Mouse (Mus musculus): ENCODE data around the gene Rbm26. TPM values are rescaled to one million over a fixed set of nuclear protein-coding genes. Genes with fewer than 3 reads are reported as not detected.

Rbm26 gene
- total and polyA plus RNA-seq, 2 experiments from 2014 or later: 30.6 to 32.9 TPM

DNA sequence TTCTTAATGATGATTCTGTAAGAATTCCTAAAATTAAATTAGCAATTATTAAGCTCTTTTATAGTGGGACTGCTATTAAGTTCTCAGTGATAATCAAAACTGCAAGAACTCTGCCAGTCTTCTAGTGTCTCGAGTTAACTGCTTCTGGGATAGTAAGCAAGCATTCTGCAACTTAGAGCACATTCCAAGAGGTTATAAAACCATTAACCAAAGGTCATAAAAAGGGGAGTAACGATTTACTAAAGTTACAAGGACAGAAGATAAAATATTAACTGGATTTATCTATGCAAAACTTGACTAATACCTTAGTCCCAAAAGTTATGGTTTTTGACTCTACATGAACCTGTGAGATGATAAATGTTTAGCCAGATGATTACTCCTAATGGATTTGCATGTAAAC is 18.6 kb downstream of the Rbm26 start:
- no peaks in the 10 kb centered on the region for H3K4me1 ChIP-seq (ENCODE audit: insufficient read depth, low read length)
- H3K9ac ChIP-seq (replicated peaks; ENCODE audit: low read length): no peak overlapping the region
- WGBS: 82% methylated on average over 2 of the region's 2 CpGs
- H3K36me3 ChIP-seq (ENCODE audit: insufficient read depth, low read length): peaks cover 3% of the 10 kb centered on the region
- no peak for ATAC-seq
- no peak overlapping the region for H3K4me2 ChIP-seq (ENCODE audit: low read depth, low read length)
- no peaks in the 10 kb centered on the region for H3K27me3 ChIP-seq (ENCODE audit: insufficient read depth, low read length)
- H3K9me3 ChIP-seq (ENCODE audit: low read length): no peaks in the 10 kb centered on the region
- DNase-seq (ENCODE audit: low spot score): no peak
- H3K27ac ChIP-seq: no peak overlapping the region
- no peak for TF ChIP-seq CTCF (IDR thresholded peaks at IDR 0.05; ENCODE audit: low read depth)
- H3K4me3 ChIP-seq (ENCODE audit: low read length): no peak overlapping the region

DNA sequence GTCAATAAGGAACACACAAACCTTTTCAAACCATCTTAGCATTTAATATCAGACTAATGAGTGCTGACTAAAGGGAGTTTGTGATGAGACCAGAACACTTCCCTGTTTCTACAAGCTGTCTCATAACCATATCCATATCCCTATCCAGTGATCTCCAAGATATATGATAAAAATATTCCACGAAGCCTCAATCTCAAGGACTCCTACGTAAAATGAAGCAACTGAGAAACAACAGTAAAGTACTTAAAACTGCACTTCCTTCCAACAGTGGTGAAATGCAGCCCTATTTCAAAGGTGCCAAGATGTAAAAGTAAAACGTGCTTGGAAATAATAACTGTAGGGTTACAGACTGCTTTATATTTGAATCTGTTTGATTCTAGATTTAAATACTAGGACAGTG is 43.1 kb downstream of the Rbm26 start:
- H3K9ac ChIP-seq (replicated peaks; ENCODE audit: low read length): no peak overlapping the region
- no peaks in the 10 kb centered on the region for H3K9me3 ChIP-seq (ENCODE audit: low read length)
- DNase-seq (ENCODE audit: low spot score) (no peak), ATAC-seq (no peak)
- H3K4me1 ChIP-seq (ENCODE audit: insufficient read depth, low read length): no peaks in the 10 kb centered on the region
- 94% methylated on average over 3 of the region's 3 CpGs for whole genome bisulfite sequencing
- H3K4me2 ChIP-seq (ENCODE audit: low read depth, low read length): no peak overlapping the region
- no peak for TF ChIP-seq CTCF (IDR thresholded peaks at IDR 0.05; ENCODE audit: low read depth)
- H3K27ac ChIP-seq: no peak overlapping the region
- H3K27me3 ChIP-seq (ENCODE audit: insufficient read depth, low read length): no peaks in the 10 kb centered on the region
- H3K4me3 ChIP-seq (ENCODE audit: low read length): no peak overlapping the region
- H3K36me3 ChIP-seq (ENCODE audit: insufficient read depth, low read length): no peaks in the 10 kb centered on the region

DNA sequence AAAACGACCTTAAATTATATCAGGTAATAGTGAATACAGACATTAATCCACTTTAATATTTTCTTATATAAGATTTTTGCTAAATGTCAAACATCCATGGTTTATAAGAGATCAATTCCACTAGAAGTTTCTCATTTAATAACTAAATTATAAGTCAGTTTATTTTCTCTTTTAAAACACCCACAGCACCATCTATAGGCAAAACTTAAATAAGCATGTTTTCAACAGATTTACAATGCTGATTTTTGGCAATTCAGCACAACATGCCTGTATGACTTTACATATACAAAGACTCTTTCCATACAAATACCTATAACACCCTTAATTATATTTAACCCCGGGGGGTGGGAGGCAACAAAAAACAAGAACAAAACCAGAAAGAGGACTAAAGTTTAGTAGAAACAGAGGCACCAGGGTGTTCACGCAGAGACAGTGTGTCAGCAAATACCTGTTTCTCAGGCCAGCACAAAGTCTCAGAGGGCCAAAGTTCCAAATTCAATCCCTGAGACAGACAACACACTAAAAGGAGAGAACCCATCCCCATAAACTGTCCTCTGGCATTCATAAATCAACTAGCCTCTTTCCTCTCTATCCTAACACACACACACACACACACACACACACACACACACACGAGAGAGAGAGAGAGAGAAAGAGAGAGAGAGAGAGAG is 49.3 kb downstream of the Rbm26 start:
- Histone ChIP-seq H3K4me3 (ENCODE audit: low read length) (no peak overlapping the region), H3K4me1 (ENCODE audit: insufficient read depth, low read length) (no peaks in the 10 kb centered on the region), H3K27ac (no peak overlapping the region), H3K36me3 (ENCODE audit: insufficient read depth, low read length) (peaks cover 8% of the 10 kb centered on the region; the same call in 1 of the 2 replicates), H3K27me3 (ENCODE audit: insufficient read depth, low read length) (no peaks in the 10 kb centered on the region), H3K9ac (replicated peaks; ENCODE audit: low read length) (no peak overlapping the region), H3K4me2 (ENCODE audit: low read depth, low read length) (no peak overlapping the region), H3K9me3 (ENCODE audit: low read length) (no peaks in the 10 kb centered on the region)
- 84% methylated on average over 4 of the region's 4 CpGs for WGBS
- DNase-seq (ENCODE audit: low spot score) (peak; percentile 53), ATAC-seq (no peak)
- peak; percentile 17; the same call in 1 of the 2 replicates for TF ChIP-seq CTCF (IDR thresholded peaks at IDR 0.05; ENCODE audit: low read depth)

DNA sequence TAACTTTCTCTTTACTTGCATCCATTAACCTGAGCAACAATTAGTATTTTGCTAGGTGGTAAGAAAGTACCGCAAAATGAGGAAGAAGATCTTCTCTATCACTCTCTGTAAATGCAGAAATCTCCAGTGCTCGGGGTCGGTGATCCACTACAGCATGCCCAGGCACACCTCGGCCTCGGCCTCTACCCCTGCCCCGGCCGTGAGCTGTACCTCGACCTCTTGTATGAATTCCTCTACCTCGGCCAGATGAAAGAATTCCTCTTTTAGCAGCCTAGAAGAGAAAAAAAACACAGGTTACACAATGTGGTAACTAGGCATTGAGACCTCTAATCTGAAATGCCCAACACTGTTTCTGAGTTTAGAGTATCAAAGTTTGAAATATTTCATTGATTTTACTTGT is 52.6 kb downstream of the Rbm26 start:
- no peaks in the 10 kb centered on the region for H3K9me3 ChIP-seq (ENCODE audit: low read length)
- no peak overlapping the region for H3K4me2 ChIP-seq (ENCODE audit: low read depth, low read length)
- H3K36me3 ChIP-seq (ENCODE audit: insufficient read depth, low read length): peaks cover 20% of the 10 kb centered on the region; the same call in 1 of the 2 replicates
- ATAC-seq (no peak), DNase-seq (ENCODE audit: low spot score) (no peak)
- H3K4me1 ChIP-seq (ENCODE audit: insufficient read depth, low read length): no peaks in the 10 kb centered on the region
- no peak for TF ChIP-seq CTCF (IDR thresholded peaks at IDR 0.05; ENCODE audit: low read depth)
- WGBS: 96% methylated on average over 9 of the region's 9 CpGs
- no peaks in the 10 kb centered on the region for H3K27me3 ChIP-seq (ENCODE audit: insufficient read depth, low read length)
- no peak overlapping the region for H3K27ac ChIP-seq
- H3K4me3 ChIP-seq (ENCODE audit: low read length): no peak overlapping the region
- H3K9ac ChIP-seq (replicated peaks; ENCODE audit: low read length): no peak overlapping the region

DNA sequence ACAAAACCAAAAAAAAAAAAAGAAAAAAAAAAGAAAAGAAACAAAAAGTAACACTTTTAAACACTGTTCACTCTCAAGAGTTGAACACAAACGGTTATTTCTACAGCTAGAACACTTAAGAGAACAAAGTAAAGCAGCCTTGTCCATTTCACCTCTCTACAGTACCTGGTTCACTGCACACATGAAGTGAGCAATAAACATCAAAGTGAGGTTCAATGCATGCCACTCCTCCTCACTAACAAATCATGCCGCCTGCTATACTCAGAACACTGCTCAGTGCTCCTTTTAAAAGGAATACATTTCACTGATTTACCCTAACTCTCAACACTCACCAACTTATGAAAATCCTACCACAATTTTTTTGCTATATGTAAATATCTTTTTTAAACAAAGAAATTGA is 61.7 kb downstream of the Rbm26 start:
- 0 out of 2 replicates have a peak, but pooled peaks cover 14% of the 10 kb centered on the region for H3K36me3 ChIP-seq (ENCODE audit: insufficient read depth, low read length)
- H3K4me1 ChIP-seq (ENCODE audit: insufficient read depth, low read length): no peaks in the 10 kb centered on the region
- no peaks in the 10 kb centered on the region for H3K27me3 ChIP-seq (ENCODE audit: insufficient read depth, low read length)
- no peak overlapping the region for H3K9ac ChIP-seq (replicated peaks; ENCODE audit: low read length)
- DNase-seq (ENCODE audit: low spot score): no peak
- no peaks in the 10 kb centered on the region for H3K9me3 ChIP-seq (ENCODE audit: low read length)
- no peak overlapping the region for H3K4me3 ChIP-seq (ENCODE audit: low read length)
- 71% methylated on average over 2 of the region's 2 CpGs for WGBS
- no peak overlapping the region for H3K4me2 ChIP-seq (ENCODE audit: low read depth, low read length)
- no peak for ATAC-seq
- no peak overlapping the region for H3K27ac ChIP-seq
- no peak for TF ChIP-seq CTCF (IDR thresholded peaks at IDR 0.05; ENCODE audit: low read depth)

DNA sequence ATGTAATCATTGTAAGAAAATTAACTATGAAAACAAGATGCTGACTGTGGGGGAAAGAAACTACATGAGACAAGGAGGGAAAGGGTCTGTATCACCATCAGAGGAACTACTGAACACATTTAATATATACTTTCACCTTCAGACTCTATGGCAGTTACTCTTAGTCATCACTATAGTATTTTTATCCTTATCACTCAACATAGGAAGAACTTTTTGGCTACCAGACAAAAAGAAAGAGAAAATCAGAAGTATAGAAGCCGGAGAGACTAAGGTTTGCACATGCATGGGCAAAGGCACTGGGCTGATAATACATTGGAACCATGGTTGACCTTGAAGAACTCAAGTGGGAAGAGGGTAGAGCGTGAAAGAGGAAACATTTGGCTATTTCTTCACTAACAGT is 70.9 kb downstream of the Rbm26 start:
- no peak overlapping the region for H3K4me3 ChIP-seq (ENCODE audit: low read length)
- H3K36me3 ChIP-seq (ENCODE audit: insufficient read depth, low read length): no peaks in the 10 kb centered on the region
- DNase-seq (ENCODE audit: low spot score): no peak
- no peaks in the 10 kb centered on the region for H3K9me3 ChIP-seq (ENCODE audit: low read length)
- no peaks in the 10 kb centered on the region for H3K4me1 ChIP-seq (ENCODE audit: insufficient read depth, low read length)
- H3K27ac ChIP-seq: no peak overlapping the region
- no peak overlapping the region for H3K4me2 ChIP-seq (ENCODE audit: low read depth, low read length)
- whole genome bisulfite sequencing: 100% methylated on average over 2 of the region's 2 CpGs
- no peaks in the 10 kb centered on the region for H3K27me3 ChIP-seq (ENCODE audit: insufficient read depth, low read length)
- no peak for ATAC-seq
- no peak for TF ChIP-seq CTCF (IDR thresholded peaks at IDR 0.05; ENCODE audit: low read depth)
- no peak overlapping the region for H3K9ac ChIP-seq (replicated peaks; ENCODE audit: low read length)

DNA sequence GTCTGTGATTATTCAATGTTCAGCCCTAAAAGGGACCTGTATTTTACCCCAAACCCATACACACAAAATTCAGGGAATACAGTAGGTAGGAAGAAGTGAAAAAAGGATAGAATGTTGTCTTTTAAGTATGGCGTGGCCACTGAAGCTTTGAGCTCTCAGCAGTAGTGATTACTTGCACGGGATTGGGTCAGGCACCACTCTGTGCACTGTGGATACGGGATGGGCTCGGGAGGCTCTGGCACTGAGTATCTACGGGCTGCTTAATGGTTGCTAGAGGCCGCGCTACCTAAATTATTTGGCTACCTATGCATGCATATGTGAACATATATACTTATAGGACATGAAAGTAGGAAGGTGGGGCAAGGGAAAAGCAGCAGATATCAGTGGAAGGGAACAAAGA is 78.3 kb downstream of the Rbm26 start:
- no peak overlapping the region for H3K9ac ChIP-seq (replicated peaks; ENCODE audit: low read length)
- no peaks in the 10 kb centered on the region for H3K36me3 ChIP-seq (ENCODE audit: insufficient read depth, low read length)
- H3K4me2 ChIP-seq (ENCODE audit: low read depth, low read length): no peak overlapping the region
- TF ChIP-seq CTCF (IDR thresholded peaks at IDR 0.05; ENCODE audit: low read depth): no peak
- no peaks in the 10 kb centered on the region for H3K9me3 ChIP-seq (ENCODE audit: low read length)
- H3K4me1 ChIP-seq (ENCODE audit: insufficient read depth, low read length): no peaks in the 10 kb centered on the region
- no peak overlapping the region for H3K27ac ChIP-seq
- WGBS: 82% methylated on average over 7 of the region's 7 CpGs
- H3K4me3 ChIP-seq (ENCODE audit: low read length): no peak overlapping the region
- no peaks in the 10 kb centered on the region for H3K27me3 ChIP-seq (ENCODE audit: insufficient read depth, low read length)
- peak; percentile 58; the same call in 1 of the 2 replicates for ATAC-seq
- DNase-seq (ENCODE audit: low spot score): no peak

All from hindbrain, postnatal 0 days (tissue).